Mouse (Mus musculus) activated CD4-positive, CD25-positive, alpha-beta regulatory T cell, adult 4 months (primary cell): ENCODE measurements at regions not wholly inside any gene's neighbourhood (a gene's known extent, or its start where the extent isn't known, plus 50 kb on each side); places are given as distances from the start of the nearest gene placed in this dataset.

Source experiments
- ATAC-seq: one replicate; pipeline ENCODE4 v1.8.0; 2017

DNA sequence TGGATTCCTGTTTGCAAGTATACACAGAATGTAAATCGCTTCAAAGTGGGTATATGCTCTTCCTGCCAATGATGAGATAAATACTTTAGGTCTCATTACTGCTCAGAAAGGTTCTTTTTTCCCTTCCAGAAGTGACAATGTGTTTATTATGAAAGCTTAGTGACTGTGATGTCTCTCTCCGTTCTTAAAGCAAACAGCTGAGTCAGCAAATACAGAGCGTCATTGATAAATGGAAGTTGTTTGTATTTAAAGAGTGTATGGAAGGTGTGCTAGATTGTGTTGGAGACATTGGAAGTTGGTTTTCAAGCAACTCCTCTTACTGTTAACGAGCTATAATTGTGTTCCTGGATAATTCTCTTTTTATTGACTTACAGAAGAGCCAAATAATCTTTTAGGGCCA, 408.0 kb downstream of the Prr30 start:
- ATAC-seq: no peak

DNA sequence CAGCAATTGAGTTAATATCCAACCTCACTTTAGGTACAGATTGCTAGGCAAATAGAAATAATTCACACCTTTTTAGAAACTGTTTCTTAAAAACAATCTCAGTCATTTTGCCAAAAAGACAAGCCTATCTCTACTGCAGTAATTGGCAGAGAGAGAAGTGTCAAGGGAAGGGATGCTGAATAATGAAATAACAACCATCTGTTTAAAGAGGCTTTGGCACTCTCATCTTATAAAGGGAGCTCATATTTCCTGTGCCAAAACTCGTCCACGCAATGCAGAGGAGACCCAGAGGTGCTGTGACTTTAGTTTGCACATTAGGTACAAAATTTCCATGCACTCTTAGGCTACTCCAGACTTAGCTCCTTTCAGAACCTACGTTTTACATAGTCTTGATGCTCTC, 418.2 kb downstream of the Prr30 start:
- no peak for ATAC-seq

DNA sequence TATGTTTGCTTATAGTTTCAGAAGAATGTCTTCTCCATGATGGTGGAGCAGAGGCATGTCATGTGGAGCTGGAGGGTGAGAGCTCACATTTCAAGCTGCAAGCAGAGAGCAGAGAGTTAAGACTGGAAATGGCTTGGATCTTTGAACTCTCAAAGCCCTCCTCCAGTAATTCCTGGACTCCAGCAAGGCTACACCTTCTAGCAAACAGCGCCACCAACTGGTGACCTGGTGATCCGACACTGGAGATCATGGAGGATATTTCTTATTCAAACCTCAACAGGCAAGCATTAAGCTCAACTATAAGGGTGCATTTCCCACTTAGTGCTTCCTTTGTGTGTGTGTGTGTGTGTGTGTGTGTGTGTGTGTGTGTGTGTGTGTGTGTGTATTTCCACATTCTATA, 446.2 kb downstream of the Prr30 start:
- ATAC-seq: no peak

DNA sequence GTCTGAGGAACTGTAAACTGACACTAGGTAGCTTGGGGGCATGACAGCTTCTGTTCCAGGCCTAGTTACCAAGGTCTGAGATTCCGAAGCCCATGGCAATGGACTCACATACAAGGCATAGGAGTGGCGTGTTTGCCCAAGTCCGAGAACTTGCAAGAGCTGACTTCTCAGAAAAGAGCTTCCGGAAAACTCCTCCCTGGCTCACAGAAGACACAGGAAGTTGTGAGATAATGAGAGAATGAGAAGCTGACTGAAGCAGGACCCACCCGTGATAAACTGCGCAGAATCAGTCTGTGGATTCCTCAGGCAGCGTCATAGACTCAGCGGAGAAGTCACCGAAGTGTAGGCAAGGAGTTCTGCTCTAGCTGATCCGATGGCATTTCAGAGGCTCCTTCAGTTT, 447.4 kb downstream of the Prr30 start:
- no peak for ATAC-seq

DNA sequence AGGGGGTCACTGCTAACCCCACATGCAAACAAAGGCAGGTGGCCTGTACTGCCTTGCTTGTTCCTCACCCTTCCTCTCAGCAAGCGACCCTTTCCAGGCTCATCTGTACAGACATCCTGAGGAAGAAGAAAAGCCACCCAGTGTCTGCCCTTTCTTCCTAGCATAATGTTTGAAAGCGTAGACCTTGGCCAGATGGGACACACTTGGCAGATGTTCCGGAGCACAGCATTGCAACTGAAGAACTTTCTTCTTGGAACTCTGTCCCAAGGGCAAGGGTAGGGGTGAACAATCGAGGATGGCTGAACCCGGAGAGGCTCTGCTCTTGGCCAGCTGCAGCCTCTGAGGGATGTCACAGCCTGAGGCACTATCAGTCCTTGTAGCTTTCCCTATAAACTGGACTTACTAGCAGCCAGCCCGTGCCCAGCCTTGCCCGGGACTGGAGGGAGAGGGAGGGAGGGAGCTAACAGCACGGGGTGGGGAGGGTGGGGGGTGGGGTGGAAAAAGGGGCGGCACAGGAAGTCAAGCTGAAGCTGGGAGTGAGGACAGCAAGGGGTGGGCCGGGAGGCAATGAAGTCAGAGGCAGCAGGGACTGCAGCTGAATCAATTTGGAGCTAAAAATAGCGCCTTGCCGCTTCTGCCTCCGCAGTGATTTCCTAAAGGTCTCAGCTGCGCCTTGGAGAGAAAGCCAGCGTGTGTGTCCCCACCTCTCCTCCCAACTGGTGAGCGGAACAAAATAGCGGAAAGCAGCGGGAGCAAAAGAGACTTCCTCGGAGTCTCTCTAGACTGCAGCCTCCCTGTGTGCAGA, 450.2 kb downstream of the Prr30 start:
- no peak for ATAC-seq

DNA sequence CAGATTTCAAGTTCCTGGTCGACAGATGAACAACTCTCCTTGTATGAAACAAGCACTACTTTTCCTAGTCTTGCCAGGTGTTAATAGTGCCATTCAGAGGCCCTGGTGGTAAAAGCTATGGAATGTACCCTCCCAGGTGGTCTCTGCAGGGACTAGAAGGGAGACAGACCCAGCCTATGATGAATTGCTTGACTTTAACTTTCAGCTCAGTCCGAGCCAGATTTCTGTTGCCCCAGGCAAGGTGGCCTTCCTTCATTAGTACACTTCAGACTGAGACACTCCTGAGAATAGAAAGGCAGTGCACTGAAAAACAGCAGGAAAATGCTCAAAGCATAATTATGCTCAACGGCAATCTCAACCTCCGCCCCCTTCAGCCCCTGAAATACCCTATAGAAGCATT, 450.8 kb upstream of the Klf12 start:
- no peak for ATAC-seq

DNA sequence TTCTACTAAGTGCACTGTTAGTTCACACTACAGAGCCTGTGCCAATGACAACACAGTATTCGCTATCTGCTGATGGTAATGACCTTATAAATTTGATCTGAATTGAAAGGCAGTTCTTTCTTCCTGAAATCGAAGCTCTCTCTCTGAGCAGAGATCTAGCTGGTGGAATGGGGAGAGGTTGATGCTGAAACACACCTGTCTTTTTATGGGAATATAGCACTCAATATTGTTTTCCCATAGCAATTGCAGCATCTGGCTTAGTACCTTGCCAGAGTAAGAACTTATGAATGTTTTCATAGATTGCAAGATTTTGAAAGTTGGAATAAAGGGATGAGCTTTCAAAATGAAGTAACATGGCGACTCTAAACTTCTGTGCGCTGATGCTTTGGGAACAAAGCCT, 444.0 kb upstream of the Klf12 start:
- no peak for ATAC-seq

DNA sequence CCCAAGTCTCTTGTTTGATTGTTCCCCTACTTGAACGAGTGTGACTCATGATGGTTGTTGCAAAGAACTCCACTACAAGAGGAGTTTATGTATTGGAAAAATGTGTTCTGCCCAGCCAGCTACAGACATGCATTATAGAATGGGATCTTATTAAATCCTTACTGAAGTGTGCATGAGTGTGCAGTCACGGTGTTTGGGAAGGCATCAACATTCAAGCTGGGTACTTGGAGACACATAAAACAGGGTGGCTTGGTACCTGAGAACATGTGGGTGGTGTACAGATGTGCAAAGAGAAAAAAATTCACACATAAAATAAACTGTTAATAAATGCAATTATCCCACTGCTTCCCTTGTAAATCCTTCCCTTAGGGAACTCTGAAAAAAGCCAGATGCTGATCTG, 443.2 kb upstream of the Klf12 start:
- no peak for ATAC-seq

DNA sequence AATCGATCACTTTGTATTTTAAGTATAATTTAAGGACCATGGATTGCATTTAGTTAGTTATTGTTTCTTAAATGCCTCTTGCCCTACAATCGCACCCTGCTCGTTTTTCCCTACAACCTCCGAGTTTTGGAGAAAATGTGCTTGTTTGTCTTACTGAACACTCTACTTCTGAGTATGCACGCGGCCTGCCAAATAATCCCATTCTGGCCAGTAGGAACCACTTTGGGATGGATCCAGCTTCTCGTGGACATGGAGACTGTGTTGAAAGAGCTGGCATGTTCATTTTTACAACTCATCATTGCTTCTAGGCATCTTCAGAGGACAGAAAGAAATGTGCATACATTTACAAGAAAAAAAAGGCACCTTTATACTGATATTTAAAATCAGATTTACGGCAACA, 440.5 kb upstream of the Klf12 start:
- no peak for ATAC-seq

DNA sequence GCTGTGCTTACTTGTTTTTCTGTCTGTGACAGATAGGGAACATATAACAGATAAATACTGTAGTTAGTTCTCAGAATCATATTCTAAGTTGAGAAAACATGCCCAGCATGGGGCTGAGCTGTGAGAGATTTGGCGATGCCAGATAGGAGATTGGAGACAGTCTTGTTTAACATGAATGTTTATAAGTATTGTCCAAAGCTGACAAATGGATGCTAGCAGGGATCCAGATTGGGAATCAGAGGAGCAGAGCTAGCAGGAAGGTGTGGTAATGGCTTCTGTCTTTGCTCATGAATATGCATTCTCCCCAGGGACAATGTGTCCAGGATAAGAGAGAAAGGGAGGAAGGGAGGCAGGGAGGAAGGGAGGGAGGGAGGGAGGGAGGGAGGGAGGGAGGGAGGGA, 436.2 kb upstream of the Klf12 start:
- no peak for ATAC-seq

DNA sequence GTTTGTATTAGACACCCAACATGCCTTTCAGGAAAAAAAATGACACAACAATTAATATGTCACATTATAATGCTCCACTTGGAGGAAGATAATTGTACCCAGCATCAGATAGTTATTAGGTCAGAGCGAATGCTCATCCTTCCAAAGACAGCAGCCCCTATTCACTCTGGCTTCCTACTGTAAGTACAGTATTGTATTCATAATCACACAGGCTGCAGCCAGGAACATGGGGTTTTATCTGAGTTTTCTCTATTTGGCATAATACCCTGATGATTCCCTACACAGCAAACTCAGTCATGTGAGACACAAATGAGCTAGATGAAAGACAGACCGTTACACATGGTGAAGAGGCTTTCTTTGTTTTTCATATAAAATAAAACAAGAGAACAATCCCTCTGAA, 430.5 kb upstream of the Klf12 start:
- ATAC-seq: no peak

DNA sequence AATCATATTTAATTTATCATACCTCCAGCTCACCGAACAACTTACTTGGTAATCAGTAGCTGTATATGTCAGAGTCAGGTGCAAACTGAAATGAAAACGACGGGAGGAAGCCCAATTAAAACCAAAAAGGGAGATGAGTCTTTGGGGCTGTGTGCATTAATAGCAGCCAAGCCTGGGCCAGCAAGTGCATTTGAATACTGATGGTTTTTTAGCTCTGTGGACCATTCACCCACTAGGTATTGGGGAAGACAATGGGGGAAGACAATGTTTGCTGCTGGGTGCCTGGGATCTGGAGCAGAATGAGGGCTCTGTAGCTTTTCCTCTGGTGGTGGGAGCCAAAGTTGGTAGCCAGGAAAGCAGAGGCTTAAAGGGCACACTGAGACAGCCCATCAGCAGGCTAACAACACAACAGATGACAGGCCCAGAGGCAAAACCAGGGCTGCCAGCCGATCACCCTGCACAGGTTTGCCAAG, 429.6 kb upstream of the Klf12 start:
- ATAC-seq: no peak

DNA sequence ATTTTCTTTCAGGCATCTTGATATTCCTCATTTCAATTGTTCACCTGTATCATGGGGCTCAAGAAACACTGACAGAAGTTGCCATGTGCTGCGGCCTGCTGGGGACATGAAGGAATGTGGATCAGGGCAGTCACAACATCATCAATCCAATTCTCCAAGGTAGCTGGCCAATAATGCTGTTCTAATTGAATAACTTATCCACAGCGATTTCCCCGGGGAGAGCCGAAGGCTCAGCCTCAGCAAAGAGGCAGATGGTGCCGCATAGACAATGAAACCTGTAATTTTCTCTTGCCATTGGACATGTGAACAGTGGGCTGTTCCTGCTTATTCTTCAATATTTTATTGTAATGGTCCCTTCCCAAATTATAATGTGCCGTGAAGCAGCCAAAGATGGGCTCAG, 429.1 kb upstream of the Klf12 start:
- no peak for ATAC-seq

DNA sequence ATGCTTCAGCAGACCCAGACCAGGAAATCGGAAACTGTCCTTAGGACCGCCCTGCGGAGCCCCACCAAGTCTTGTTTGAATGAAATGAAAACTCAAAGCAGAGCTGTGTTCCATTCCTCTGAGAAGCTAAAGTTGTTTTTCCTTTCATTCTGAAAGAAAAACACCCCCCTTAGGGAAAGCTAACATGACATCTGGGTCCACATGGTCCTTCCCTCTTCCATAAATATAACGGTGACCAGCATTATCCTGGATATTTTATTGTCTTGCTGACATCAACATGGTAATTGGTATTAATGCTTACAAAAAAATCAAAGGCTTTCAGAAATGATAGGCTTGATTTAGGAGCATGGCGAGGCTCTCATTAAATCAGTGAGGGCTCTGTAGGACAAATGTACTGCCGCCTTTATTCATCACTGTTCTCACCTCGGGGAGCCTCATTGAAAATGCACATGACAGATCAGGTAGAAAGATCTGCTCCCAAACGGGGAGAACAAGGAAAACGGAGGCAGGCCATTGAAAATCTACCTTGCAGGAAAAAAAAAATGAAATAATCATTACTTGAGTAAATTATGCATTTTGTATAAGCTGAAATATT, 381.0 kb upstream of the Klf12 start:
- ATAC-seq: no peak

DNA sequence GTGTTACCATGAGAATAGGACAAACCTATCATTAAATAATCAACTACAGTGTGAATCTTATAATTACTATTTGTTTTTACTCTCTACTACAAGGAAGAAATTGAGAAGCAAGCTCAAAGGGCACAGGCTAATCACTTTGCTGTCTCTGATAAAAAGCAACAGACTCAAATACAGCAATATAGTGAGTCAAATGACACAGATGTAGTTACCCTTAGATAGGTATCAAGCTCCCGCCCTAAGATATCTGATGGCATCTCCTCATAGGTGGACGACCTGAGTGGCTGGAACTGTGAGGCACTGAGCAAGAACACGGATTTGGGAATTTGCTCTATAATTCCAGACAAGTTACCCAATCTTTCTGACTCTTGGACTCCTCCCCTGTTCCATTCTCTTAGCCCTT, 379.7 kb upstream of the Klf12 start:
- no peak for ATAC-seq

DNA sequence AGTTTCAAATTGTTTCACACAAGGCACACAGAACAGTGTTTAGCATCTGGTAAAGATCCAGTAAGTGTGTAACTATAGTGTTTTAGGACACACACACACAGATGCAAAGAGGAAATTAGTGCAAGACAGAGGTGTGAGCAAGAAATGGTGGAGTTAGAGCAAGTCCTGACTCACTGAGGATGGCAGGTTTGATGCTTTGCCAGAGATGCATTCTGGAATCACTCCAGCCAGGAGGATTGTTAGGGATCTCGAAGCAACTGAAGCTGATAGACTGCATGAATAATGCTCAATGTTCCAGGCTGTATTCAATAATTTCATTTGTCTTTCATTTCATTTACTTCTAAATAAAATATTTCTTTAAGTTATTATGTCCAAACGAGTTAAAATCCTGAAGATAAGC, 357.6 kb upstream of the Klf12 start:
- no peak for ATAC-seq

DNA sequence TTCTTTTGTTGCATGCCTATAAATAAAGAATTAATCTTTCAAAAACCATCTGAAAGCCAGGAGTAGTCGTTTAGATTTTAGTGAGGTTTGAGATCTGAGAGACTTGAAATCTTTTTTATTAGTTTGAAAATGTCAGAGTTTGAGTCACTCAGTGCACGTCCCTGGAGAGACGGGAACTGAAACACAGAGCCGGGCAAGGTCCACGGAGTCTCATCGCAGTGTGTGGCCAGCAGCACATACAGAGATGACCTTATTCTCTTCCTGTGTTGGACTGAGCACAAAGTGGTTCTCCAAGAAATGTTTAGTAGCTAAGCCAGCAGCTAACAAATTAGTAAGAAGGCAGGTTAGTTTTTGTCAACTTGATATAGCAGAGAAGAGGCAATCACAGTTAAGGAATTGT, 350.0 kb upstream of the Klf12 start:
- ATAC-seq: no peak

DNA sequence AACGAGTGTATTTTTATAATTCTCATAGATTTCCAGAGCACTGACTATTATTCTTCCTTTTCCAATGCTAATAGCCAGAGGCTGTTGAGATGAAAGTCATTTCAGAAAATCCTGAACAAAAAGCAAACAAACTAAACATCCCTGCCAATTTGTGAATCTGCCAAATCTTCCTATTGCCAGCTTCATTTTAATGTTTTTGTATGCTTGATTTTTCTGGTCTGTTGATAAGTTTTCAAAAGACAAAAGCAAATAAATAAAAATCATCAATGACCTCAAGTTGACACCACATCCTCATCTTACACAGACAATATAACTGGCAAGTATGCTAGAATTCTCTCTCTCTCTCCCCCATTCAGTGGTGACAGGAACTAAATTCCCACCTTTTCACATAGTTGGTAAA, 347.2 kb upstream of the Klf12 start:
- ATAC-seq: no peak

DNA sequence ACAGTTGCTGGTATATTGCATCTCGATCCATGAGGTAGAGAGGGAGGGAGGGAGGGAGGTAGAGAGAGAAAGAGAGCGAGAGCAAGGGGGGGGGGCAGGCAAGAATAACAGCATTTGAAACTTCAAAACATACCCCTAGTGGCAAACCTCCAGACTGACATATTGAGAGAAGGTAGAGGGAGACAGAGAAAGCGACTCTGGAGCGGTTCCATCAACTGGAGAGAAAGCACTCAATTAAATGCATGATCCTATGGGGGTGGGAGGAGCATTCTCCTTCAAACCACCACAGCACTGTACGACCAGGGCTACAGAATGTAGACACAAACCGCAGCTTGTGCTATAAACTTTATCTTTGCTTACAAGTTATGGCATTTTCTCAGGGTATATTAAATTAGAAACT, 345.7 kb upstream of the Klf12 start:
- ATAC-seq: no peak

DNA sequence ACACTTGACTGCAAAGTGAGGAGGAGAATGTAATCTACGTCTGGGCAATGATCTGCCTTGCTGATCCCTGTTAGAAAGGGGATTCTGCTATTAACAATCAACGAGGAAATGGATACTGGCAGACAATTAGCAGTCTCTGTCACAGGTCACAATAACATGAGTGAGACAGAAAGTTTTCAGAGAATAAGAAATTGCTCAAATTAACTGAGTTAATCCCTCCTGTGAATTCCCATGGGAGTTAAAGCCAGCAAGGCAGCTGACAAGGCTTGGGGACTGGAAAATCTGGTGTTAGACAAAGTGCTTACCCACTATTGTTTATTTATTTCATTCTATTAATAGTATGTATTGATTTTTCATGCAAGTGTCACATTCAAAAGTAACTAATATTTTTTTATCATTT, 343.0 kb upstream of the Klf12 start:
- no peak for ATAC-seq

DNA sequence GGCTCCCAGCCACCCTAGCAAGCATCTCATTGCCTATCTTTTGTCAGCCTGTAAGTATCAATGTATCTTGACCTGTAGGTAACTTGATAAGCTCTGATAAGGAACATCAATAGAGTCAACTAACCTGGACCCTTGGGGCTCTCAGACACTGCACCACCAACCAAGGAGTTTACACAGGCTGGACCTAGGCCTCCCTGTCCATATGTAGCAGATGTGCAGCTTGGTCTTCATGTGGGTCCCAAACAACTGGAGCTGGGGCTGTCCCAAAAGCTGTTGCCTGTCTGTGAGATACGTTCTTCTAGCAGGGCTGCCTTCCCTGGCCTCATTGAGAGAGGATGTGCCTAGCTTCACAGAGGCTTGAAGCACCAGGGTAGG, 335.2 kb upstream of the Klf12 start:
- ATAC-seq: no peak

DNA sequence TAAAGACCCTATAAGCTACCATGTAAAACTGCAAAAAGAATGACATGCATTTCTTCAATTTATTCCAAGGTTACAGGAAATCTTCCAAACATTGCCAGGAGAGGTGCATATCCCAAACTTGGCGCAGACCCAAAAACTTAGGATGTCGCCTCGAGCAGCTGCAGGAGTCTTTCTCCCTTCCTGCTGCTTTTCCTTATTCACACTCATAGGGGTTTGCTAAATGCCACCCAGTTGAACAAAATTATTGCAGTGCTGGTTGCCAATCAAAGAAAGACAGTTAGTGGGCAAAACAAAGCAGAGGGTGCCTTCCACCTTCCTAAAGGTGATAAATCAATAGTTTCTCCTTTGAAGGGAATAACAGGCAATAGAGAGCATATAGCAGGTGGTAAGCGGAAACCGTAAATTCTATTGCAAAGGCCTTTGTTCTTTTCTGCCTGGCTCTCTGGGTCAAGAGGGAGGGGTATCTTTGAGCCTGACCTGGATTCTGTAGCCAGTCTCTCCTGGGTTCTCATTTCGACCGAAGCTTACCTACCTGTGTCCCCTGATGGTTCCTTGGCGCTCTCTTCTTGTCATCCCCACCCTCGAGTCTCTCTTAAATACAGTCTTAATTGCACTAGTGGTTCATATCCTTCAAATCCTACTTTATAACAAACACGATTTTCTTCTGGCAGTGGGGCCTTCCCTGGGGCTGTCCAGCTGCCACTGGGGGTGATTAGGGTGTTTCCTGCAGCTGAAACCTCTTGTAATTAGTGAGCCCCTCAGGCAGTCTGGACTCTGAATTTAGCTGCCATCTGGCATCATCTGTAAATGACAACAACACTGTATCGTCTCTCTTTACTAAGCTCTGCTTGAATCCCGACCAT, 334.5 kb upstream of the Klf12 start:
- ATAC-seq: no peak

DNA sequence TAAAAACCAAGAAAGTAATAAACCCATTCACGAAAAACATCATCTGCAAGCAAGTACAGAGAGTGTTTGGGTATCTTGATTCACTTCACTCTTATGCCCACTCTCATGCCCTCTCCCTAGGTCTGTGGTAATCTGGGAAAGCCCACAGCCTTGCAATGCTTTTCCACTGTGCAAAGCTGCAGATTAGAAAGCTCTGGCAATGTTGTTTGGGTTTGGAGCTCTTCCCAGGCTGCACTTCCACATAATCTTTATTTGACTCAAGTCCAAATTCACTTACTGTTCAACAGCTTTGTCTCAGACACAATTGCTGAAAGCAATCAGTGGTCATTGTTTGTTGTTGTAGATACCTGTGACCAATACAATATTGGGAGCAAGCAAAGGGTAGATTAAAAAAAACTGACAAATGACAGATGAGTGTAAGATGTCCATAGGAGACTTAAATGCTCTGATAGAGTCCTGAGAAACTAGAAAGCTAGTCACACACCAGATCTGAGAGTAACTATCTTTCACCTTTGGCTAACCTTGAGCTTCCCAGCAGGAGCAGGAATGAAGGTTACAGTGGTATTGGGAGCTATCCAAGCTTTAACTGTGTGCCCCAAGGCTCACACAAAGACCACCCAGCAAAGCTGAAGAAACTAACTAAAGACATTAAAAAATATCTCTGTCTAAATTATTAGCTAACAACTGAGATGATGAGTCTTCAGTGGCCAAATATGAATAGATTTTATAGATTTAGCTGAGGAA, 325.7 kb upstream of the Klf12 start:
- no peak for ATAC-seq
